Mouse (Mus musculus) C2C12 (cell line): ENCODE measurements at regions not wholly inside any gene's neighbourhood (a gene's known extent, or its start where the extent isn't known, plus 50 kb on each side); places are given as distances from the start of the nearest gene placed in this dataset.

ENCODE experiments used
- CEBPB ChIP-seq: IDR thresholded peaks from one replicate; pipeline ENCODE4 v1.6.1; 2011; ENCODE audit warnings: low read depth, mild to moderate bottlenecking, control low read depth, moderate library complexity
- CTCF ChIP-seq: IDR thresholded peaks from one replicate; pipeline ENCODE4 v1.5.1; 2011; ENCODE audit not compliant: control insufficient read depth, insufficient read depth, insufficient read length
- USF1 ChIP-seq: IDR thresholded peaks from one replicate; pipeline ENCODE4 v1.6.1; 2011; ENCODE audit warnings: low read depth, mild to moderate bottlenecking, control low read depth, moderate library complexity

DNA sequence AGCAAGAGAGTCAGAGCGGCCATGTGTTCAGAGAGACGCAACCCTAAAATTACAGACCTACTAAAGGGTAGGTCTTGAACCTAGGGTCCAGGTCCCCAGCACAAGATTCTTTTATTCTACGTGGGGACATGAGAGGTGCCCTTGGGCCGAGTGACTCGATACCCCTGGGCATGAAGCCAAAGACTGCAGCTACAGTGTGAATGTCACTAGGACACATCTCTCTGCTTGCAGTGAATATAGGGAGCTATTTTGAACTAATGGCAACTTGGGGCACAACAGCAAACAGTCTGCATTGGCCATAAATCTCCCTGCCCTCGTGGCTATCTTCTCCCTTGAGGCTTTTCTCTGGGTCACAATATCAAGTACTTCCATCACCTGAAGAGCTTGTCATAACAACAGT, 470.7 kb downstream of the Prss52 start:
- no peak for TF ChIP-seq CEBPB
- TF ChIP-seq CTCF: no peak
- TF ChIP-seq USF1: no peak
